Mouse (Mus musculus) neutrophil, adult 59 days (primary cell): ENCODE results near the gene Kcnn3. TPM values are rescaled to one million over a fixed set of nuclear protein-coding genes. Genes with fewer than 3 reads are reported as not detected.

Experiments
- total RNA-seq, 2 experiments: library from RNA; stranded (reverse); gene quantifications; 1 replicate in 1 of 2; 2 replicates in 1 of 2; pipeline ENCODE4 v1.2.4; 2023

Kcnn3 gene
- under 1 TPM; 0.07 to 0.09 TPM for total RNA-seq

DNA sequence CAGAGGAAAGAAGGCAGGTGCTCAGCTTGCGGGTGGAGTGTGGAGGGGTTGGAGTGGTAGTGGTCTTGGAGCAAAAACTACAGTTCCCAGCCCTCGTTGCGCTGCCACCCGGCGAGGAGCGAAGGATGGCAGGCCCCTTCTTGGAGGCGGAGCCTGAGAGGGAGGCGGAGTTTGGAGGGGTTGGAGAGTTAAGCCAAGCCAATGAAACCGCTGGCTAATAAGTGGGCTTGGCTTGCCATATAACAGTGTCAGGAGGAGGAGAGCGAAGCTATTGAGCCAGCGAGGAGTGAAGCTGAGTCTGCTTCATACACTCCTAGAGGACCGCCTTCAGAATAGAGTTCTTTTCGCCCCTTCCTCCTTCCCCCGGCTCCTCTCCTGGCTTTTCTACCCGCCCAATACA, at the start of gene Kcnn3:
Kcnn3 (plus strand) TSS at position 271 of the 400 bp plus-strand sequence.

GRCm38 (mm10) chr3:89714359-89715206, 194.6 kb downstream of the Kcnn3 start, which contains the start of gene Adar:
Gene Adar (plus strand): TSS chr3:89715022.

Other genes with a start within 250 kb of the Kcnn3 start
- gene Slc50a1, start 249.6 kb upstream of the Kcnn3 start, total RNA-seq = 10 to 100 TPM; 18.8 to 21.5 TPM
- gene Efna1, start 239.0 kb upstream of the Kcnn3 start, total RNA-seq = not detected
- not detected for gene Efna3, start 197.2 kb upstream of the Kcnn3 start, total RNA-seq
- gene Efna4, start 182.1 kb upstream of the Kcnn3 start, total RNA-seq = not detected
- 100 to 1,000 TPM; 120 to 129 TPM for gene Adam15, start 170.2 kb upstream of the Kcnn3 start, total RNA-seq
- not detected for gene Dcst2, start 158.2 kb upstream of the Kcnn3 start, total RNA-seq
- gene Dcst1, start 154.9 kb upstream of the Kcnn3 start, total RNA-seq = not detected
- 100 to 1,000 TPM; 134 to 142 TPM for gene Zbtb7b, start 125.4 kb upstream of the Kcnn3 start, total RNA-seq
- gene Lenep, start 117.4 kb upstream of the Kcnn3 start, total RNA-seq = under 1 TPM in 1 of 2 experiments, not detected in 1; 0.87 TPM
- 10 to 100 TPM; 14.4 to 16.8 TPM for gene Flad1, start 108.3 kb upstream of the Kcnn3 start, total RNA-seq
- 10 to 100 TPM; 42.6 to 51.9 TPM for gene Cks1b, start 101.8 kb upstream of the Kcnn3 start, total RNA-seq
- 100 to 1,000 TPM; 104 to 111 TPM for gene Shc1, start 101.7 kb upstream of the Kcnn3 start, total RNA-seq
- 10 to 100 TPM; 37.1 to 39.3 TPM for gene Pygo2, start 90.0 kb upstream of the Kcnn3 start, total RNA-seq
- gene Pbxip1, start 83.5 kb upstream of the Kcnn3 start, total RNA-seq = 100 to 1,000 TPM; 149 to 151 TPM
- 1 to 10 TPM; 6.7 to 9.7 TPM for gene Pmvk, start 65.6 kb upstream of the Kcnn3 start, total RNA-seq
- 10 to 100 TPM; 66.7 to 71.3 TPM for gene Adar, start 194.9 kb downstream of the Kcnn3 start, total RNA-seq
- under 1 TPM; 0.29 to 0.53 TPM for gene Chrnb2, start 244.5 kb downstream of the Kcnn3 start, total RNA-seq